Mouse (Mus musculus): Measurements from ENCODE around the gene Rcc2. TPM values are rescaled to one million over a fixed set of nuclear protein-coding genes. Genes with fewer than 3 reads are reported as not detected.

Rcc2 gene
- total and polyA plus RNA-seq, 3 experiments, result 187 to 348 (median 249) TPM

- TF ChIP-seq RAD21 (IDR thresholded peaks at IDR 0.05; ENCODE audit: low read depth, low read length) (no peak; the same call in 1 of the 2 replicates), KAT2A (IDR thresholded peaks at IDR 0.05; ENCODE audit: insufficient replicate concordance, low read length) (no peak), SMC3 (IDR thresholded peaks at IDR 0.05; ENCODE audit: low read depth, low read length) (no peak), MAZ (IDR thresholded peaks at IDR 0.05; ENCODE audit: low read depth, low read length) (peak; percentile 99), ELF1 (IDR thresholded peaks at IDR 0.05; ENCODE audit: low read depth, low read length) (peak; percentile 50), PAX5 (IDR thresholded peaks at IDR 0.05; ENCODE audit: low read length) (no peak), NRF1 (IDR thresholded peaks at IDR 0.05; ENCODE audit: low read depth, low read length) (peak; percentile 22), MXI1 (IDR thresholded peaks at IDR 0.05; ENCODE audit: low read depth, low read length) (peak; percentile 97), USF2 (conservative IDR thresholded peaks at IDR 0.05; ENCODE audit: low read depth, low read length) (peak; percentile 55)
Measured at GRCm38 (mm10) chr4:140684141-140684871, 16.0 kb upstream of the Rcc2 start (continued).

- Histone ChIP-seq H3K9me3 (replicated peaks; ENCODE audit: low read length) (no peaks in the 10 kb centered on the region), H3K9ac (ENCODE audit: insufficient read depth, low read depth) (peak overlapping the region; percentile 46), H3K36me3 (replicated peaks in 1 of 2; ENCODE audit: control insufficient read depth in 1 of 2, insufficient read depth in 1 of 2, low read length in 1 of 2) (no peaks in the 10 kb centered on the region), H3K4me2 (ENCODE audit: insufficient read depth, low read depth, poor library complexity, severe bottlenecking) (peak overlapping the region; percentile 70), H3K27me3 (replicated peaks) (no peaks in the 10 kb centered on the region), H3K4me3 (replicated peaks in 1 of 3; ENCODE audit: low read depth in 2 of 3, low read length in 2 of 3, poor library complexity in 1 of 3) (no peak overlapping the region), H3K79me2 (replicated peaks; ENCODE audit: control insufficient read depth, extremely low read depth, insufficient read depth, poor library complexity, severe bottlenecking) (no peaks in the 10 kb centered on the region), H3K27ac (ENCODE audit: insufficient read depth, low read depth) (peak overlapping the region; percentile 78), H3K4me1 (ENCODE audit: control insufficient read depth in 1 of 2, insufficient read depth in 2 of 2) (peaks cover 25 to 59% of the 10 kb centered on the region in 2 experiments)
- dilution Hi-C loops (cut with MboI; ENCODE audit: extremely low pct_ligation_motif_present, extremely low pct_unique_long_range_greater_than_20kb, low sequenced_read_pairs), result no loop called here
- TF ChIP-seq CHD2 (IDR thresholded peaks at IDR 0.05; ENCODE audit: low read length) (peak; percentile 61), CTCF (conservative IDR thresholded peaks at IDR 0.05 in 1 of 2, IDR thresholded peaks at IDR 0.05 in 1 of 2; ENCODE audit: low read depth in 2 of 2, low read length in 2 of 2) (peak; percentile 20 to 29; a peak in 1 of 4 replicates), NRF1 (IDR thresholded peaks at IDR 0.05; ENCODE audit: low read depth, low read length) (no peak), JUND (conservative IDR thresholded peaks at IDR 0.05; ENCODE audit: low read depth, low read length) (no peak)
- in situ Hi-C loops (cut with MboI; ENCODE audit: low pct_ligation_motif_present, low pct_unique_long_range_greater_than_20kb, low sequenced_read_pairs), result no loop called here
- peak; percentile 55 for DNase-seq (ENCODE audit: extremely low read depth)
Measured at GRCm38 (mm10) chr4:140684881-140685303, 15.4 kb upstream of the Rcc2 start.

- no peak overlapping the region for H3K4me2 ChIP-seq (ENCODE audit: insufficient read depth, low read depth, poor library complexity, severe bottlenecking)
- no peak overlapping the region for H3K9ac ChIP-seq (ENCODE audit: insufficient read depth, low read depth)
- no peak overlapping the region for H3K4me3 ChIP-seq (replicated peaks in 1 of 3; ENCODE audit: low read depth in 2 of 3, low read length in 2 of 3, poor library complexity in 1 of 3)
- peak; percentile 6; the same call in 1 of the 2 replicates for TF ChIP-seq USF1 (IDR thresholded peaks at IDR 0.05; ENCODE audit: low read depth, low read length)
- no peak for TF ChIP-seq IRF4 (IDR thresholded peaks at IDR 0.05; ENCODE audit: low read depth, low read length)
- peak; percentile 9; the same call in 1 of the 2 replicates for TF ChIP-seq ETS1 (conservative IDR thresholded peaks at IDR 0.05; ENCODE audit: low read depth, low read length)
- TF ChIP-seq MAX (IDR thresholded peaks at IDR 0.05; ENCODE audit: low read length), result no peak
- TF ChIP-seq PAX5 (IDR thresholded peaks at IDR 0.05; ENCODE audit: low read length), result no peak
- TF ChIP-seq ZKSCAN1 (IDR thresholded peaks at IDR 0.05; ENCODE audit: borderline replicate concordance, low read depth, low read length), result no peak
- no peak for TF ChIP-seq MEF2A (IDR thresholded peaks at IDR 0.05; ENCODE audit: borderline replicate concordance, low read depth, low read length)
- peak; percentile 86 for TF ChIP-seq ZNF384 (IDR thresholded peaks at IDR 0.05; ENCODE audit: low read depth, low read length)
- peak; percentile 85 for TF ChIP-seq BHLHE40 (IDR thresholded peaks at IDR 0.05; ENCODE audit: low read depth, low read length)
- no peaks in the 10 kb centered on the region for H3K27me3 ChIP-seq (replicated peaks)
- in situ Hi-C loops (cut with MboI; ENCODE audit: low pct_ligation_motif_present, low pct_unique_long_range_greater_than_20kb, low sequenced_read_pairs) (no loop called here), dilution Hi-C loops (cut with MboI; ENCODE audit: extremely low pct_ligation_motif_present, extremely low pct_unique_long_range_greater_than_20kb, low sequenced_read_pairs) (no loop called here)
- H3K79me2 ChIP-seq (replicated peaks; ENCODE audit: control insufficient read depth, extremely low read depth, insufficient read depth, poor library complexity, severe bottlenecking), result no peaks in the 10 kb centered on the region
- no peaks in the 10 kb centered on the region for H3K36me3 ChIP-seq (replicated peaks in 1 of 2; ENCODE audit: control insufficient read depth in 1 of 2, insufficient read depth in 1 of 2, low read length in 1 of 2)
- no peak for DNase-seq (ENCODE audit: extremely low read depth)
- no peak overlapping the region for H3K27ac ChIP-seq (ENCODE audit: insufficient read depth, low read depth)
- H3K4me1 ChIP-seq (ENCODE audit: control insufficient read depth in 1 of 2, insufficient read depth in 2 of 2), result peaks cover 28 to 68% of the 10 kb centered on the region in 2 experiments
- H3K9me3 ChIP-seq (replicated peaks; ENCODE audit: low read length), result no peaks in the 10 kb centered on the region
Measured at GRCm38 (mm10) chr4:140688044-140688825, 12.1 kb upstream of the Rcc2 start.
